Mouse (Mus musculus) stomach, postnatal 0 days (tissue): ENCODE measurements around the gene Thoc7.
A peak's percentile ranks its signal among the peaks of the same experiment; 100 is the strongest.

Source experiments
- CTCF ChIP-seq: IDR thresholded peaks from 2 replicates; pipeline ENCODE4 v1.5.1; 2016; ENCODE audit warnings: antibody characterized with exemption, low read depth, mild to moderate bottlenecking, moderate library complexity
- EP300 ChIP-seq: optimal IDR thresholded peaks from 2 replicates; pipeline ENCODE3; 2016; ENCODE audit warnings: antibody characterized with exemption

- TF ChIP-seq CTCF (peak; percentile 94), EP300 (no peak)
Observed at GRCm38 (mm10) chr14:13917630-13918029, 44.0 kb downstream of the Thoc7 start.
